Mouse (Mus musculus) brain, embryonic 14.5 days (tissue): ENCODE measurements around the gene Plod1.

Source experiments
- CTCF ChIP-seq: fragments of 200-500 bp; IDR thresholded peaks from 2 replicates; pipeline ENCODE4 v1.5.1; 2012; ENCODE audit warnings: inconsistent platforms, mild to moderate bottlenecking, moderate library complexity, borderline replicate concordance; ENCODE audit not compliant: insufficient read depth, insufficient read length; ENCODE audit errors: extremely low read depth
- POLR2A ChIP-seq: fragments of 200-500 bp; IDR thresholded peaks from 2 replicates; pipeline ENCODE4 v1.6.1; 2012; ENCODE audit warnings: mild to moderate bottlenecking, inconsistent platforms, borderline replicate concordance; ENCODE audit not compliant: poor library complexity, insufficient read depth, insufficient read length, severe bottlenecking; ENCODE audit errors: extremely low read depth

GRCm38 (mm10) chr4:147883041-147883440 is 53.5 kb downstream of the Plod1 start:
- TF ChIP-seq POLR2A: no peak
- TF ChIP-seq CTCF: no peak
